12 mouse cellular contexts compared by ENCODE assay signal in the genomic region with DNA sequence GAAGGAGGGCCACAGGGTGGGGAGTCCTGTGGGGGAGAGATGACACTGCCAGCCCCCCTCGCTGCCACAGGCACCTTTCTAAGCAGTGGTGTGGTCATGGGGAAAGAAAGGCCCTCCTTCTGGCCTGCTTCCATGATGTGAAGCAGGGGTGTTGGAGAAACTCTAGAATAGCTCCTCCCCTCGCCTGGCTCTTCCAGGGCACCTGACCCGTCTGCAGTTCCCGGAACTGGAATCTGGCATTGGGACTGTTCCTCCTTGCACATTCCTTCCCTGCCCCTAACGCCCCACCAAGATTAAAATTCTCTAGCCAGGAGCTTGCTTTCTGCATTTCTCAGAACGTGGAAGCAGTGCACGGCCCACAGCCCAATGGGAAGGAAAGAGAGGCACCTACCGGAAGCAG. TPM values are rescaled to one million over a fixed set of nuclear protein-coding genes. Genes with fewer than 3 reads are reported as not detected.
A peak's percentile ranks its signal among the peaks of the same experiment; 100 is the strongest.
DNase-seq lines count a peak whose midpoint lies in the region; ATAC-seq and TF ChIP-seq lines count a peak whose summit lies in the region.
"Had no signal": no experiment of that assay in that cellular context is flagged by ENCODE, and none has a peak within 500 bp of the region (broad histone marks: within the 10 kb centered on the region; RNA-seq: fewer than 3 reads in every experiment).

No protein-coding gene starts in this region.

- no peak overlapping the region for H3K4me3 ChIP-seq in intestine, postnatal 0 days (ENCODE audit: low read depth, low read length)
- H3K4me3 ChIP-seq in intestine, embryonic 16.5 days (ENCODE audit: low read length), result no peak overlapping the region
- H3K4me3 ChIP-seq: heart, adult 2 months had no signal

- H3K36me3 ChIP-seq in intestine, postnatal 0 days (ENCODE audit: control insufficient read depth, insufficient read depth), result peaks cover 9% of the 10 kb centered on the region; the same call in 1 of the 2 replicates
- peaks cover 7% of the 10 kb centered on the region for H3K36me3 ChIP-seq in intestine, embryonic 16.5 days (ENCODE audit: control insufficient read depth, insufficient read depth, low read length)

- peak; percentile 85 for DNase-seq in ZHBTc4 (ENCODE audit: low read depth, low spot score)
- peak; percentile 20 to 38 for DNase-seq in kidney, adult 8-10 months
- DNase-seq in lung, postnatal 10 days, result peak; percentile 60
- DNase-seq in testis, postnatal 10 days (ENCODE audit: low spot score), result no peak
- DNase-seq in right cerebral cortex, postnatal 10 days (ENCODE audit: low spot score in 2 of 2), result no peak
- DNase-seq in thymus, postnatal 36 days, result no peak
- DNase-seq: cerebellum, postnatal 10 days; spleen, adult 18-20 months had no signal

- 78% methylated on average over 8 of the region's 8 CpGs for WGBS in intestine, postnatal 0 days
- WGBS in intestine, embryonic 16.5 days, result 78% methylated on average over 8 of the region's 8 CpGs

- ATAC-seq in intestine, postnatal 0 days, result no peak
- no peak for ATAC-seq in intestine, embryonic 16.5 days

- peaks cover 3% of the 10 kb centered on the region for H3K4me1 ChIP-seq in intestine, postnatal 0 days (replicated peaks; ENCODE audit: control insufficient read depth, insufficient read depth, low read length)
- peaks cover 28% of the 10 kb centered on the region for H3K4me1 ChIP-seq in intestine, embryonic 16.5 days (ENCODE audit: control insufficient read depth, insufficient read depth, low read length)

- no peak for TF ChIP-seq CTCF in intestine, postnatal 0 days (IDR thresholded peaks at IDR 0.05; ENCODE audit: low read depth)

- no peak overlapping the region for H3K9ac ChIP-seq in intestine, postnatal 0 days (ENCODE audit: low read depth, low read length)
- no peak overlapping the region for H3K9ac ChIP-seq in intestine, embryonic 16.5 days (ENCODE audit: low read depth, low read length)
- H3K9ac ChIP-seq: liver, embryonic 14.5 days had no signal

- H3K4me2 ChIP-seq in intestine, postnatal 0 days (replicated peaks; ENCODE audit: low read depth), result 0 out of 2 replicates have a peak overlapping the region, but pooled peaks have one; percentile 9
- no peak overlapping the region for H3K4me2 ChIP-seq in intestine, embryonic 16.5 days (ENCODE audit: low read depth, low read length)

- no peak overlapping the region for H3K27ac ChIP-seq in intestine, postnatal 0 days (ENCODE audit: low read depth, low read length)
- H3K27ac ChIP-seq in intestine, embryonic 16.5 days (ENCODE audit: low read length), result no peak overlapping the region; the same call in 1 of the 2 replicates
- H3K27ac ChIP-seq: heart, adult 2 months; liver, embryonic 14.5 days had no signal

- no peaks in the 10 kb centered on the region for H3K9me3 ChIP-seq in intestine, postnatal 0 days (ENCODE audit: control insufficient read depth)
- no peaks in the 10 kb centered on the region for H3K9me3 ChIP-seq in intestine, embryonic 16.5 days (ENCODE audit: control insufficient read depth, low read length)

- no peaks in the 10 kb centered on the region for H3K27me3 ChIP-seq in intestine, postnatal 0 days (replicated peaks; ENCODE audit: control insufficient read depth, insufficient read depth, low read length)
- no peaks in the 10 kb centered on the region for H3K27me3 ChIP-seq in intestine, embryonic 16.5 days (replicated peaks; ENCODE audit: control insufficient read depth, insufficient read depth, low read length)

RNA-seq across cellular contexts. Expression of a gene that starts 16.5 kb away (rescaled TPM):
- polyA plus RNA-seq in intestine, postnatal 0 days (2015; fragmentation: Nextera tagmentation; extraction: Ambion mirVana), result 68.4 and 82.1 TPM in 2 replicates
- polyA plus RNA-seq in intestine, embryonic 16.5 days (2015; fragmentation: Nextera tagmentation; extraction: Ambion mirVana), result 81.3 and 90.6 TPM in 2 replicates

RNA-seq across cellular contexts. Expression of a gene that starts 59.6 kb away (rescaled TPM):
- 31.1 and 32.0 TPM in 2 replicates for polyA plus RNA-seq in intestine, postnatal 0 days (2015; fragmentation: Nextera tagmentation; extraction: Ambion mirVana)
- 34.1 and 36.1 TPM in 2 replicates for polyA plus RNA-seq in intestine, embryonic 16.5 days (2015; fragmentation: Nextera tagmentation; extraction: Ambion mirVana)

Comparison
In these comparisons a context has a peak if more than half of its experiments do, and no peak if none do; other contexts are left out.
1. DNase-seq: peak in ZHBTc4 (single experiment), kidney, adult 8-10 months (2 of 2) and lung, postnatal 10 days (single experiment); none in testis, postnatal 10 days (single experiment), right cerebral cortex, postnatal 10 days (0 of 2) and thymus, postnatal 36 days (0 of 2).